Mouse (Mus musculus) frontal cortex, postnatal 36 days (tissue): ENCODE measurements at regions not wholly inside any gene's neighbourhood (a gene's known extent, or its start where the extent isn't known, plus 50 kb on each side); places are given as distances from the start of the nearest gene placed in this dataset.
A peak's percentile ranks its signal among the peaks of the same experiment; 100 is the strongest.

ENCODE experiments used
- DNase-seq, 2 experiments: peaks; one replicate each; pipeline ENCODE4 v3.0.0; 2022; ENCODE audit warnings: low spot score in 2 of 2

GRCm38 (mm10) chr2:75220775-75221359, 395.3 kb downstream of the Mtx2 start:
- DNase-seq: no peak

- DNase-seq: no peak
Observed at GRCm38 (mm10) chr2:75224443-75224842, 398.8 kb downstream of the Mtx2 start.

GRCm38 (mm10) chr2:75240976-75241375, 415.4 kb downstream of the Mtx2 start:
- no peak for DNase-seq

GRCm38 (mm10) chr2:75244311-75245033, 414.6 kb upstream of the Hnrnpa3 start:
- peak; percentile 45 to 46 for DNase-seq

- DNase-seq: no peak
Observed at GRCm38 (mm10) chr2:75245256-75245655, 413.8 kb upstream of the Hnrnpa3 start.

GRCm38 (mm10) chr2:75245662-75246061, 413.4 kb upstream of the Hnrnpa3 start:
- DNase-seq: no peak

GRCm38 (mm10) chr2:75246082-75246743, 412.8 kb upstream of the Hnrnpa3 start:
- DNase-seq: peak in 1 of 2 experiments; percentile 30

GRCm38 (mm10) chr2:75248251-75248650, 410.8 kb upstream of the Hnrnpa3 start:
- DNase-seq: no peak

- no peak for DNase-seq
Observed at GRCm38 (mm10) chr2:75250507-75250906, 408.6 kb upstream of the Hnrnpa3 start.

- no peak for DNase-seq
Observed at GRCm38 (mm10) chr2:75252829-75253228, 406.2 kb upstream of the Hnrnpa3 start.

GRCm38 (mm10) chr2:75265218-75265617, 393.8 kb upstream of the Hnrnpa3 start:
- DNase-seq: no peak

- DNase-seq: no peak
Observed at GRCm38 (mm10) chr2:75265739-75266699, 393.0 kb upstream of the Hnrnpa3 start.

GRCm38 (mm10) chr2:75267949-75268348, 391.1 kb upstream of the Hnrnpa3 start:
- DNase-seq: no peak

GRCm38 (mm10) chr2:75269446-75269845, 389.6 kb upstream of the Hnrnpa3 start:
- DNase-seq: no peak

- no peak for DNase-seq
Observed at GRCm38 (mm10) chr2:75270115-75270514, 388.9 kb upstream of the Hnrnpa3 start.

GRCm38 (mm10) chr2:75287900-75288299, 371.2 kb upstream of the Hnrnpa3 start:
- no peak for DNase-seq

GRCm38 (mm10) chr2:75291674-75292073, 367.4 kb upstream of the Hnrnpa3 start:
- no peak for DNase-seq

GRCm38 (mm10) chr2:75306821-75307220, 352.2 kb upstream of the Hnrnpa3 start:
- DNase-seq: no peak

- no peak for DNase-seq
Observed at GRCm38 (mm10) chr2:75311191-75311590, 347.9 kb upstream of the Hnrnpa3 start.

GRCm38 (mm10) chr2:75312246-75312645, 346.8 kb upstream of the Hnrnpa3 start:
- peak; percentile 52 to 69 for DNase-seq

- DNase-seq: no peak
Observed at GRCm38 (mm10) chr2:75315341-75315740, 343.7 kb upstream of the Hnrnpa3 start.

GRCm38 (mm10) chr2:75318190-75318589, 340.9 kb upstream of the Hnrnpa3 start:
- no peak for DNase-seq
